Mouse (Mus musculus) midbrain, embryonic 10.5 days (tissue): Measurements from ENCODE around the gene Palm3. TPM values are rescaled to one million over a fixed set of nuclear protein-coding genes. Genes with fewer than 3 reads are reported as not detected.

Source experiments
- DNase-seq: peaks from one replicate; pipeline ENCODE4 v3.0.0-alpha.2; 2017; ENCODE audit warnings: low spot score
- H3K27ac ChIP-seq: fragments of 300-500 bp; sonication (generic); replicated peaks from 2 replicates; pipeline ENCODE4 v1.5.1; 2016; ENCODE audit warnings: mild to moderate bottlenecking
- H3K27me3 ChIP-seq: fragments of 300-500 bp; sonication (generic); 2 replicates; pipeline ENCODE4 v1.6.1; 2016; ENCODE audit warnings: low read depth, mild to moderate bottlenecking; ENCODE audit not compliant: poor library complexity, severe bottlenecking
- H3K36me3 ChIP-seq: fragments of 300-500 bp; sonication (generic); 2 replicates; pipeline ENCODE4 v1.6.1; 2016; ENCODE audit warnings: mild to moderate bottlenecking, moderate library complexity
- H3K4me1 ChIP-seq: fragments of 300-500 bp; sonication (generic); 2 replicates; pipeline ENCODE4 v1.6.1; 2016
- H3K4me3 ChIP-seq: fragments of 300-500 bp; sonication (generic); 2 replicates; pipeline ENCODE4 v1.5.1; 2016; ENCODE audit warnings: mild to moderate bottlenecking, moderate library complexity
- H3K9me3 ChIP-seq: fragments of 300-500 bp; sonication (generic); replicated peaks from 2 replicates; pipeline ENCODE4 v1.6.1; 2016; ENCODE audit warnings: mild to moderate bottlenecking
- WGBS: fragments of 180-500 bp; shearing (Covaris S2); methylation state at CpG from one replicate; pipeline ENCODE4 v1.1.7; 2016; 5-methylcytosine and 5-hydroxymethylcytosine counted together
- polyA plus RNA-seq: library from polyadenylated mRNA; unstranded; fragments of >200 nt; fragmentation: Nextera tagmentation; extraction: Ambion mirVana; gene quantifications from 2 replicates; pipeline ENCODE4 v1.2.1, GENCODE M21; 2016

The Palm3 gene
- polyA plus RNA-seq, 1 experiment from 2014 or later: 7.9 TPM

DNA sequence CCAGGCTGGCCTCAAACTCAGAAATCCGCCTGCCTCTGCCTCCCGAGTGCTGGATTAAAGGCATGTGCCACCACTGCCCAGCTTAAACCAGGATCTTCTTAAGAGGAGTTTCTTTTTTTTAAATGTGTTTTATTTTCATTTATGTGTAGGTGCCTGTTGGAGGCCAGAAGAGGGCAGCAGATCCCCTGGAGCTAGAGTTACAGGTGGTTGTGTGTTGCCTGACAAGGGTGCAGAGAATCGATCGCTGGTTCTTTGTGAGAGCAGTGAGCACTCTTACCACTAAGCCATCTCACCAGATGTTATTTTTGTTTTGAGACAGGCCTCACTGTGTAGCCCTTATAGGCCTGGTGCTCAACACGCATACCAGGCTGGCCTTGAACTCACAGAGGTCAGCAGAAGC, 5.4 kb upstream of the Palm3 start:
- Histone ChIP-seq H3K27ac (no peak overlapping the region), H3K4me3 (no peak overlapping the region), H3K9me3 (no peaks in the 10 kb centered on the region), H3K4me1 (peaks cover 26% of the 10 kb centered on the region), H3K36me3 (no peaks in the 10 kb centered on the region), H3K27me3 (peaks cover 71% of the 10 kb centered on the region)
- DNase-seq: no peak
- WGBS: 97% methylated on average over 5 of the region's 5 CpGs

DNA sequence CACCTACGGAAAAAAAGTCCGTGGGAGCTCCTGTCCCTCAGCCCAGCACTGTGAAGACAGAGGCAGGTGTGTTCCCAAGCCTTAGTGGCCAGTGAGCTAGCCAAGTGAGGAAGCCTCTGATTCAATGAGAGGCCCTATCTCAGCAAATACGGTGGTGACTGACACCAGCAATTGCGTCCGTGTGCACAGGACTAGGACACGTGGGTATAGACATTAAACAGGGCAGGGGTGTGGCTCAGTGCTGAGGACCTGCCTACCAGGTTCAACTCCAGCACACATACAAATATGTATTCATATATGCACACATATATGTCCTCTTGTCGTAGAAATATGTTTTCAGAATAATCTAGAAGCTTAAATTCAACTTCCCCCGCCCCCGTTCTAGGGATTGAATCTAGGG, 1.5 kb upstream of the Palm3 start:
- WGBS: 91% methylated on average over 9 of the region's 9 CpGs
- Histone ChIP-seq H3K36me3 (no peaks in the 10 kb centered on the region), H3K4me3 (no peak overlapping the region), H3K9me3 (no peaks in the 10 kb centered on the region), H3K27ac (no peak overlapping the region), H3K4me1 (peaks cover 28% of the 10 kb centered on the region), H3K27me3 (peaks cover 57% of the 10 kb centered on the region)
- DNase-seq: no peak

DNA sequence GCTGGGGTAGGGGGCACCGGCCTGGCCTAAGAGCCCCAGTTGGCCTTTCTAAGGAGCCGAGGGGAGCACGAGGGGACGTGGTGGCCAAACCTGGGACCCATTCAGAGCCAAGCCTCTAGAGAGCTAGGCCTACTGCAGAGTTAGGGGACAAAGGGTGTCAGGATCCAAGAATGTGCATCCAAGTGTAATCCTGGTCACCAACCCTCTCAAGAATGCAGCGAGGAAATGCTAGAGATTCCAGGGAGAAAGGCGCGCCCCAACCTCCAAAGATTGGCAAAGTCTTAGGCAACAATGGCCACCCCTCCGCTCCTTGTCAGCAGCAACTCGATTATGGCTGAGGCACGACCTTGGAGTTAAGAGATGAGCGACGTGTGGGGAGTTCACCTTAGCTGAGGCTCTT, 298 bp downstream of the Palm3 start:
- peaks cover 68% of the 10 kb centered on the region for H3K27me3 ChIP-seq
- H3K36me3 ChIP-seq: no peaks in the 10 kb centered on the region

DNA sequence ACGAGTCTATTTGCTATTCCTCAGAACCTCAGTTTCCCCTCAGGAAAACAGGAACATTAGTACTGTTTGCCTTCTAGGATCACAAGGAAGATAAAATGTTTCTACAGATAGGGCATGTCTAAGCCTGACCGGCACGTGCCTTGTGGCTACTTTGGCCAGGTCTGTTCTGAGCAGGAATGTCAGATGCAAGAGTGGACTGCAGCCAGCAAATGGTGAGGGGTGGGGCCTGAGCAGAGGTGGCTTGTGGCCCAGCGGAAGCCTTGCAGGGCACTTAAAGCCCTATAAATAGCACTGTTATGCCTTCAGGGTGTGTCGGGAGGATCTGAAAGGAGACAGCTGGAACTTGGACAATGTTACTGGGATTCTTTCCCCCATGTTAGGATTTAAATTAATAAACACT, 1.8 kb downstream of the Palm3 start:
- no peak for DNase-seq
- H3K36me3 ChIP-seq: no peaks in the 10 kb centered on the region
- no peaks in the 10 kb centered on the region for H3K9me3 ChIP-seq
- H3K27me3 ChIP-seq: peaks cover 80% of the 10 kb centered on the region
- H3K4me3 ChIP-seq: no peak overlapping the region
- H3K27ac ChIP-seq: no peak overlapping the region
- H3K4me1 ChIP-seq: peaks cover 45% of the 10 kb centered on the region
- WGBS: 70% methylated on average over 5 of the region's 5 CpGs

More for the DNA sequence above, 298 bp downstream of the Palm3 start:
- Histone ChIP-seq H3K4me1 (peaks cover 41% of the 10 kb centered on the region), H3K27ac (peak overlapping the region; percentile 75), H3K9me3 (no peaks in the 10 kb centered on the region), H3K4me3 (peak overlapping the region; percentile 21)
- WGBS: 44% methylated on average over 12 of the region's 12 CpGs
- DNase-seq: no peak

DNA sequence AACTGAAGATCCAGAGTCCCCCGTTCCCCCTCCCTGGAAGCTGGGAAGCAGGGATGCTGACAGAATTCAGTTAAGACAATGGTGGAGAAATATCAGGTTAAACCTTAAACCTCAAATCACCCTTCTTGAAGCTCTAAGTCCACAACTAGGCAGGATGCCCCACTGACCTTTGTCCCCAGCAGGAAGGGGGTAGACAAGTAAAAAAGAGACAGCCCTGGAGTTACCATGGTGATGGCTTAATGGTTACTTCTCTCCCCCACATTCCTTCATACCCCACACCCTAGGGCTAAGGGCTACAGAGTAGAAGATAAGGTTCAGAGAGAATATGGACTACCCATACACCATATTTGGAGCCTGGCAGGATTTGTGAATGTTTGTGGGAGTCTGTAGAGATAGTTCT, 2.4 kb downstream of the Palm3 start:
- H3K9me3 ChIP-seq: no peaks in the 10 kb centered on the region
- H3K27me3 ChIP-seq: peaks cover 85% of the 10 kb centered on the region
- peaks cover 45% of the 10 kb centered on the region for H3K4me1 ChIP-seq
- no peak overlapping the region for H3K27ac ChIP-seq
- H3K4me3 ChIP-seq: no peak overlapping the region
- no peaks in the 10 kb centered on the region for H3K36me3 ChIP-seq
- no peak for DNase-seq
- WGBS: 87% methylated on average over 1 of the region's 1 CpGs

DNA sequence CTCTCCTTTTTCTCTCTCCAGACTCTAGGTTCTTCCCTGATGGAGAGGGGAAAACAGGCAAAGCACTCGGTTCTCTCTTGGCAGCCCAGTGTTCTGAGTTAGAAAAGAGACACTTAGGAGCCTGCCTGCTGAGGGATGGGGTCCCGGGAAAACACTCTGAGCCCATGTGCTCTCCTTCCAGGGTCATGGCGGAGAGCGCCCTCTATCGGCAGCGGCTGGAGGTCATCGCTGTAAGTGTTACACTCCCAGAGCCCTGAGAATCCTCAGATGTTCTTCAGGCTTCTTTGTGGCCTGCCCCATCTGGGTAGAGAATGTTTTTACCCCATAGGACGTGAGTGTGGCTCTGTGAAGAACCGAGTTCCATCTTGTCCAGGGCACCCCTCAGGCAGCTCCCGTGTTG, 2.9 kb downstream of the Palm3 start:
- Histone ChIP-seq H3K9me3 (no peaks in the 10 kb centered on the region), H3K4me1 (peaks cover 45% of the 10 kb centered on the region), H3K36me3 (no peaks in the 10 kb centered on the region), H3K27ac (no peak overlapping the region), H3K4me3 (no peak overlapping the region), H3K27me3 (peaks cover 85% of the 10 kb centered on the region)
- peak; percentile 71 for DNase-seq
- 9% methylated on average over 10 of the region's 10 CpGs for WGBS

DNA sequence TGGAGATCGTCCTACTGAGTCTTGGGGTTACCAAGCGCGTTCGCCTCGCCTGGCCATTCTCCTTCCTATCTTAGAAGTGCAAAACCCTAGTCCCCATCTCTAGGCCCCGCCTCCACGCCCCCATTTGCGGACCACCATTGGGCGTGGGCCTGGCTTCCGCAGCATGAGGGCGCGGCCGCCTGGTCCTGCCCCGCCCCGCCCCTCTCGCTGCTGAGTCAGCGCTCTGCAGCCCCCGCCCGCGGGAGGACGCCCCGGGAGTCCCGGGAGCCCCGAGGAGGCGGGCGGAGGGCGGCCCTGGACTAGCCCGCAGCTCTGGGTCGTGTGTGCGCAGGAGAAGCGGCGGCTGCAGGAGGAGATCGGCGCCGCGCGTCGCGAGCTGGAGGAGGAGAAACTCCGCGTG, 4.6 kb downstream of the Palm3 start:
- Histone ChIP-seq H3K36me3 (no peaks in the 10 kb centered on the region), H3K4me3 (peak overlapping the region; percentile 66), H3K4me1 (peaks cover 43% of the 10 kb centered on the region), H3K9me3 (no peaks in the 10 kb centered on the region), H3K27ac (peak overlapping the region; percentile 78), H3K27me3 (peaks cover 76% of the 10 kb centered on the region)
- peak; percentile 75 for DNase-seq
- under 1% methylated on average over 41 of the region's 41 CpGs for WGBS

DNA sequence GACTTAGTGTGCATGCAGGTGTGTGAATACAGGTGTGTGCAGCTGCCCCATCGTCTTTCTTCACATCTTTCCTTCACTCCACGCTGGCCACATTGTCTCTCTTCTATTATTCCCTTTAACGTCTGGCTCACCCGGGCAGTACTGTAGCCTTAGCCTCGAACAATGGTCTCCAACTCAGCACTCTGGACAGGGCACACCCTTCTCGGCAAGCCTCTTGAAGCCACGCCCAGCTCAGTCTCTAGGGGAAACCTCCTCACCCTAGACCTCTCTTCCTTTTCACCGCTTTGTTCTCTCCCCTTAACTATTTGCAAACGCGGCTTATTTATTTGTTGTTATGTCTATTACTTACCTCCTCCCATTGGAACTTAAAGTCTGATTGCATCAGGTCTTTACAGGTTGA, 6.2 kb downstream of the Palm3 start:
- DNase-seq: no peak
- no peaks in the 10 kb centered on the region for H3K36me3 ChIP-seq
- no peak overlapping the region for H3K4me3 ChIP-seq
- peaks cover 29% of the 10 kb centered on the region for H3K4me1 ChIP-seq
- WGBS: 12% methylated on average over 10 of the region's 10 CpGs
- H3K27ac ChIP-seq: no peak overlapping the region
- peaks cover 61% of the 10 kb centered on the region for H3K27me3 ChIP-seq
- no peaks in the 10 kb centered on the region for H3K9me3 ChIP-seq

DNA sequence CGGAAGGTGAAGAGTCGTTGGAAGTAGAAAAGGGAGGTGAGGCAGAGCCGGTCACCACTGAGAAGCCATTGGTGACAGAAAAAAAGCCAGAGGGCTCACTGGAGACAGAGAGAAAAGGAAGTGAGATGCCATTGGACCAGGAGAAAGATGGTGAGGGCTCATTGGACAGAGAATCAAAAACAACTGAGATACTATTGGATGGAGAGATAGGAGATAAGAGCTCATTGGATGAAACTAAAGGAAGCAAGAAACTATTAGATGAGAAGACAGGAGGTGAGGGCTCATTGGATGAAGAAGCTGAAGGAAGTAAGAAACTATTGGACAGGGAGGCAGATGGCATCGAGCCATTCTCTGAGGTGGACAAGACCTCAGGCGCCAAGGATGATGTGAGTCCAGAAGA, 8.0 kb downstream of the Palm3 start:
- Histone ChIP-seq H3K36me3 (no peaks in the 10 kb centered on the region), H3K4me3 (no peak overlapping the region), H3K27me3 (peaks cover 54% of the 10 kb centered on the region), H3K9me3 (no peaks in the 10 kb centered on the region), H3K4me1 (peaks cover 17% of the 10 kb centered on the region), H3K27ac (no peak overlapping the region)
- 89% methylated on average over 5 of the region's 5 CpGs for WGBS
- DNase-seq: no peak

DNA sequence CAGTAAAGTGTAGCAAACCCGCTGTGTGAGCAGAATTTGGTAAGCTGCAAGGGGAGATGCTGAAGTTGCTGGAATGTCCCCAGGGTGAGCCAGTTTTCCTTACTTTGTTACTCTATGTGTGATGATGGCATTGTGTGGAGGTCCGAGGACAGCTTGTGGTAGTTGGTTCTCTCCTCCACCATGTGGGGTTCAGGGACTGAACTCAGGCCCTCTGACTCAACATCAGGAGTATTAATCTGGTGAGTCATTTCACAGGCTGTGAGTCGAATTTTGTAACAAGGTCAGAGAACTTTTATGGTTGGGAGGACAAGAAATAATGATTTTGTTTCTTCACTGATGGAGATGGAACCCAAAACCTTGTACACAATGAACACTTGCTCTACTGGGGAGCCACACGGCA, 11.5 kb downstream of the Palm3 start:
- no peaks in the 10 kb centered on the region for H3K9me3 ChIP-seq
- WGBS: 74% methylated on average over 4 of the region's 4 CpGs
- no peak for DNase-seq

DNA sequence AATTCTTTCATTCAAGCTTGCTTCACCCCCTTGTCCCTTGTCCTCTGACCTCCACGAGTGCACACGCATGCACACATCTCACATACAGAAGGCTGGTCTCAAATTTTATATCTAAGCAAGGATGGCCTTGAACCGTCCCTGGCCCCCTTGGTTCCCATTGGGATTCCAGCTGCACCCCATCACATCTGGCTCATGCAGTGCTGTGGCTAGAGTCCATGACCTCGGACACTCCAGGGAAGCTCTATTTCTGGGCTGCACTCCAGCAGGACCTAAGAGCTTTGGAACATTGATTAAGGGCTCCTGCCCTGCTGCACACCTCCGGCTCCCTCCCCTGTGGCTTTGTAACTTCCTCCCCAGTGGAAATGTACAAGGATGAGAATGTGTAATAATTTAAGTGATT, 16.7 kb downstream of the Palm3 start:
- Histone ChIP-seq H3K27me3 (peaks cover 69% of the 10 kb centered on the region), H3K4me1 (peaks cover 15% of the 10 kb centered on the region), H3K4me3 (no peak overlapping the region), H3K36me3 (no peaks in the 10 kb centered on the region), H3K27ac (no peak overlapping the region), H3K9me3 (no peaks in the 10 kb centered on the region)
- WGBS: 83% methylated on average over 5 of the region's 5 CpGs
- DNase-seq: no peak

More for the DNA sequence above, 11.5 kb downstream of the Palm3 start:
- no peaks in the 10 kb centered on the region for H3K4me1 ChIP-seq
- peaks cover 38% of the 10 kb centered on the region for H3K27me3 ChIP-seq
- H3K36me3 ChIP-seq: no peaks in the 10 kb centered on the region
- H3K27ac ChIP-seq: no peak overlapping the region
- no peak overlapping the region for H3K4me3 ChIP-seq

DNA sequence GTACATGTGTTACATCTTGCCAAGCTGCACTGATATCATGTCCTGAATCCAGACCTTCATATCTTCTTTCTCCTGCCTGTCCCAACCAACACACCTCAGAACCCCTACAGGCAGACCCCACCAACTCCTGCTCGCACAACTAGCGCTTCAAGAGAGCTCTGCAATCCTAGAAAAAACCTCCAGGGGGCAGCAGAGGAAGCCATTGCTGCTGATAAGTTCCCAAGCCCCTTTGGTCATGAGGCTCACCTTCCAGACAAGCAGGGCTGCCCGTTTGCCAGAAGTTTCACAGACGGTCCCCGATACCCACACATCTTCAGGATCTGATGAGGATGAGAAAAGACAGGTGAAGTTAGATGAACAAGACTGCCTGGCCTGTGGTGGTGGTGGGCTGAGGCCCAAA, 17.8 kb downstream of the Palm3 start:
- peak; percentile 80 for DNase-seq
- Histone ChIP-seq H3K4me1 (peaks cover 18% of the 10 kb centered on the region), H3K4me3 (no peak overlapping the region), H3K27ac (no peak overlapping the region), H3K36me3 (no peaks in the 10 kb centered on the region), H3K27me3 (peaks cover 79% of the 10 kb centered on the region), H3K9me3 (no peaks in the 10 kb centered on the region)
- WGBS: 19% methylated on average over 5 of the region's 5 CpGs

DNA sequence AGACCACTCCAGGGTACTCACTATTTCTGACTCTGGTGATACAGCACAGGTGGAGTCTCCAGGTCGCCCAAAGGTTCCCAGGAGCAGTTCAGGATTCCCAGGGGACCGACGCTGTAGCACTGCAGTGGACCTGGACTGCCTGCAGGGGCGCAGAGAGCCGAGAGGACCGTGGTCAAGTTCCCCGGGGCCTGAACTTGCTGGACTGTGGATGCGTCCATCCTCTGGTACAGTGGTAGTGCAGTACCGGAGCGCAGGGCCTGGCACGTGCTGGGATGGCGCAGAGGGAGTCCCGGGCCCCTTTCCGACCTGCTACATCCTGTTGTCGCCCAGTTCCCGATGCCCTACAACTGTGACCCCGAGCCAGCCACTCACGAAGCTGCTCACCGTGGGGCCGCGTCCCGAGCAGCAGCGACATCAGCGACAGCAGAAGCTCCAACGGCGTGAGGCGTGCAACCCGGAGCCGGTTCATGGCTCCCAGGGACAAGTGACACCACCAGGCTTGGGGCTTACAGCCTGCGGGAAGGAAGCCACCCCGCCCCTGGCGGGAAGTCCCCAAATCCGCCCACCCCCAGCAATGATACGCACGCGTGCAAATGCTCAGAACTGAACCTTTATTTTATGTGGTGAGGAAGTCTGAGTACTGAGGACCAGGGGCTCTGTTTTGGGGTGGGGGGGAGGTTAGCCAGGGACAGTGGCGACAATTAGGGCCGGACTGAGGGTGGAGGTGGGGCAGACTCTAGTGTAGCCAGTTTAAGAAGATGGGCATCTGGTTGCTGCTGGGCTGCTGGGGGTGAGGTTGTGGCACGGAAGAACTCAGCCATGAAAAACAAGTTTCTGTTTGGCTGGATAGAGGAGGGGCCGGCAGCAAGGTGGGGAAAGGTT, 21.0 kb downstream of the Palm3 start, which contains the start of gene Il27ra:
Gene Il27ra (minus strand): TSS at position 524 of the 882 bp plus-strand sequence.
- H3K27ac ChIP-seq: peak within 1 kb of the TSS; percentile 63; the same call in 1 of the 2 replicates
- H3K27me3 ChIP-seq: peaks cover 95% of the 10 kb centered on the region
- DNase-seq: peak; percentile 77
- 5% methylated on average over 40 of the region's 40 CpGs for WGBS
- no peaks in the 10 kb centered on the region for H3K9me3 ChIP-seq
- H3K36me3 ChIP-seq: no peaks in the 10 kb centered on the region
- peaks cover 26% of the 10 kb centered on the region for H3K4me1 ChIP-seq
- peak within 1 kb of the TSS; percentile 54 for H3K4me3 ChIP-seq
